Mouse (Mus musculus) liver, embryonic 14.5 days (tissue): ENCODE data around the gene A730061H03Rik. TPM values are rescaled to one million over a fixed set of nuclear protein-coding genes. Genes with fewer than 3 reads are reported as not detected.

Source experiments
- ATAC-seq: fragments of 200-750 bp; cut with Nextera tagmentation; 2 replicates; pipeline ENCODE4 v1.8.0; 2017; ENCODE audit warnings: moderate number of reproducible peaks, mild to moderate bottlenecking, moderate library complexity; ENCODE audit not compliant: insufficient read depth
- DNase-seq, 3 experiments: peaks; one replicate each; pipeline ENCODE4 v3.0.0-alpha.2; 2012 to 2013; ENCODE audit warnings: low read depth in 3 of 3, low spot score in 3 of 3
- H3K27ac ChIP-seq: fragments of 300-500 bp; sonication (generic); 2 replicates; pipeline ENCODE4 v1.5.1; 2014; ENCODE audit warnings: moderate library complexity, mild to moderate bottlenecking, control low read depth, inconsistent platforms
- H3K27me3 ChIP-seq: fragments of 300-500 bp; sonication (generic); 2 replicates; pipeline ENCODE4 v1.6.1; 2014; ENCODE audit warnings: mild to moderate bottlenecking, low read length, moderate library complexity; ENCODE audit not compliant: control insufficient read depth, insufficient read depth
- H3K36me3 ChIP-seq: fragments of 300-500 bp; sonication (generic); replicated peaks from 2 replicates; pipeline ENCODE4 v1.6.1; 2014; ENCODE audit warnings: low read depth; ENCODE audit not compliant: control insufficient read depth, insufficient read depth
- H3K4me1 ChIP-seq, 2 experiments: fragments of 200-500 bp in 1 of 2; fragments of 300-500 bp in 1 of 2; sonication (generic) in 1 of 2; replicated peaks; 2 replicates each; pipeline ENCODE4 v1.6.1; 2012 to 2014; ENCODE audit warnings: antibody characterized with exemption in 1 of 2, inconsistent platforms in 1 of 2, low read length in 1 of 2; ENCODE audit not compliant: control insufficient read depth in 2 of 2, insufficient read depth in 2 of 2
- H3K4me2 ChIP-seq: fragments of 300-500 bp; sonication (generic); 2 replicates; pipeline ENCODE4 v1.6.1; 2014; ENCODE audit warnings: low read depth, mild to moderate bottlenecking, control low read depth, moderate library complexity
- H3K4me3 ChIP-seq, 2 experiments: fragments of 200-500 bp in 1 of 2; fragments of 300-500 bp in 1 of 2; sonication (generic) in 1 of 2; 2 replicates each; pipeline ENCODE4 v1.5.1; 2012 to 2014; ENCODE audit warnings: low read depth in 2 of 2, low read length in 2 of 2, mild to moderate bottlenecking in 2 of 2, control low read depth in 1 of 2, inconsistent platforms in 1 of 2, moderate library complexity in 1 of 2; ENCODE audit not compliant: insufficient read depth in 1 of 2
- H3K9ac ChIP-seq: fragments of 300-500 bp; sonication (generic); replicated peaks from 2 replicates; pipeline ENCODE4 v1.6.1; 2014; ENCODE audit warnings: mild to moderate bottlenecking, control low read depth, moderate library complexity
- H3K9me3 ChIP-seq: fragments of 300-500 bp; sonication (generic); 2 replicates; pipeline ENCODE4 v1.6.1; 2016; ENCODE audit warnings: low read length, mixed read lengths; ENCODE audit not compliant: control insufficient read depth
- CTCF ChIP-seq: IDR thresholded peaks from 2 replicates; pipeline ENCODE4 v1.5.1; 2016; ENCODE audit warnings: antibody characterized with exemption, low read depth, control low read depth
- EP300 ChIP-seq: IDR thresholded peaks from 2 replicates; pipeline ENCODE4 v1.6.1; 2016; ENCODE audit warnings: antibody characterized with exemption, low read depth
- WGBS: fragments of 180-500 bp; shearing (Covaris S2); extraction: QIAGEN DNeasy Blood & Tissue Kit; methylation state at CpG from one replicate; pipeline ENCODE4 v1.1.7; 2014; ENCODE audit not compliant: insufficient replicate concordance; 5-methylcytosine and 5-hydroxymethylcytosine counted together
- polyA plus RNA-seq, 2 experiments: library from polyadenylated mRNA; depleted of rRNA in 1 of 2; stranded (reverse) in 1 of 2; unstranded in 1 of 2; fragments of >200 nt; fragmentation: Nextera tagmentation in 1 of 2; extraction: Ambion mirVana in 1 of 2; gene quantifications; 2 replicates each; pipeline versions ENCODE4 v1.2.1 to v1.2.3; 2012 to 2014

Gene A730061H03Rik
- polyA plus RNA-seq, 2 experiments = 0.95 to 1.8 TPM

GRCm38 (mm10) chr14:55586149-55586548 is 25.9 kb upstream of the A730061H03Rik start:
- ATAC-seq = peak; percentile 51

DNA sequence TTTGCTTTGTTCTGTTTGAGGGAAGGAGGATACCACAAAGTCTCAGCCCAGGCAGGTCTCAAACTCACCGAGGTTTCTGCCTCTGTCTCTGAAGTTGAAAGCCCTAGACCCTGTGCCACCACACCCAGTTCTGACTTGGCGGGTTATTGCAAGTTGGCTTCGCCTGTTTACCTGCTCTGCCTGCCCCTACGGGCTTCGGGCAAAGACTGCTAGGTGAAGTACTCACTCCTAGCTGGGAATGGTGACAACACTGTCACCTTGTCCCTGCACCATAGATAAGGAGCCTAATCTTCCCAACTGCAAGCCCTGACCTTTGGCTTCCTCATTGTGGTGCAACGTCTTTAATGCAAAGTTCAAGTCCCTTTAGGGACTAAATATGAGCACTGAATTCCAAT is 25.4 kb upstream of the A730061H03Rik start:
- peak overlapping the region; percentile 19 to 70 for H3K4me3 ChIP-seq
- H3K4me1 ChIP-seq = peaks cover 33 to 35% of the 10 kb centered on the region in 2 experiments
- no peak for TF ChIP-seq CTCF
- TF ChIP-seq EP300 = 0 out of 2 replicates have a peak, but pooled peaks have one; percentile 22
- peaks cover 5% of the 10 kb centered on the region for H3K36me3 ChIP-seq
- H3K27me3 ChIP-seq = no peaks in the 10 kb centered on the region
- peak overlapping the region; percentile 84 for H3K9ac ChIP-seq
- DNase-seq (peak in 2 of 3 experiments; percentile 48 to 57), ATAC-seq (peak; percentile 70)
- peak overlapping the region; percentile 98 for H3K27ac ChIP-seq
- H3K4me2 ChIP-seq = peak overlapping the region; percentile 99
- H3K9me3 ChIP-seq = no peaks in the 10 kb centered on the region
- 8% methylated on average over 6 of the region's 6 CpGs for WGBS

More at GRCm38 (mm10) chr14:55586149-55586548, 25.9 kb upstream of the A730061H03Rik start:
- DNase-seq = peak; percentile 76 to 77 (median 77)
- peaks cover 33 to 35% of the 10 kb centered on the region in 2 experiments for H3K4me1 ChIP-seq
- peak overlapping the region; percentile 99 for H3K4me2 ChIP-seq
- 17% methylated on average over 2 of the region's 2 CpGs for WGBS
- H3K36me3 ChIP-seq = peaks cover 5% of the 10 kb centered on the region
- TF ChIP-seq EP300 (peak; percentile 75), CTCF (peak; percentile 14; the same call in 1 of the 2 replicates)
- no peak overlapping the region for H3K4me3 ChIP-seq
- no peaks in the 10 kb centered on the region for H3K9me3 ChIP-seq
- peak overlapping the region; percentile 98 for H3K27ac ChIP-seq
- peak overlapping the region; percentile 84 for H3K9ac ChIP-seq
- no peaks in the 10 kb centered on the region for H3K27me3 ChIP-seq

- peak within 1 kb of the TSS; percentile 70 to 74 for H3K4me3 ChIP-seq
- H3K4me2 ChIP-seq = peak within 1 kb of the TSS; percentile 99
- DNase-seq (peak; percentile 82 to 84 (median 83)), ATAC-seq (peak; percentile 93)
- TF ChIP-seq EP300 (peak; percentile 2; the same call in 1 of the 2 replicates), CTCF (peak; percentile 26)
- H3K36me3 ChIP-seq = peaks cover 5% of the 10 kb centered on the region
- whole genome bisulfite sequencing = under 1% methylated on average over 41 of the region's 43 CpGs
- peaks cover 28 to 31% of the 10 kb centered on the region in 2 experiments for H3K4me1 ChIP-seq
- H3K27ac ChIP-seq = peak within 1 kb of the TSS; percentile 98
- peak within 1 kb of the TSS; percentile 84 for H3K9ac ChIP-seq
- no peaks in the 10 kb centered on the region for H3K9me3 ChIP-seq
- H3K27me3 ChIP-seq = no peaks in the 10 kb centered on the region
Measured at GRCm38 (mm10) chr14:55584702-55585565, 24.7 kb upstream of the A730061H03Rik start, which contains the start of gene Emc9. Gene Emc9, minus strand, starts transcription at chr14:55585302.

GRCm38 (mm10) chr14:55584303-55584701 is 24.1 kb upstream of the A730061H03Rik start:
- Histone ChIP-seq H3K4me1 (peaks cover 26 to 31% of the 10 kb centered on the region in 2 experiments), H3K9me3 (no peaks in the 10 kb centered on the region), H3K4me3 (peak overlapping the region; percentile 70 to 74), H3K27ac (peak overlapping the region; percentile 98), H3K9ac (peak overlapping the region; percentile 84), H3K27me3 (no peaks in the 10 kb centered on the region), H3K36me3 (peaks cover 5% of the 10 kb centered on the region), H3K4me2 (peak overlapping the region; percentile 99)
- ATAC-seq (no peak), DNase-seq (no peak)
- 14% methylated on average over 5 of the region's 5 CpGs for WGBS
- no peak for TF ChIP-seq CTCF
- peak; percentile 9; the same call in 1 of the 2 replicates for TF ChIP-seq EP300
